Mouse (Mus musculus) CH12.LX (cell line): Measurements from ENCODE around the gene Htr6. TPM values are rescaled to one million over a fixed set of nuclear protein-coding genes. Genes with fewer than 3 reads are reported as not detected.

ENCODE experiments used
- DNase-seq: peaks from one replicate; pipeline ENCODE4 v3.0.0-alpha.2; 2013; ENCODE audit errors: extremely low read depth
- H3K27ac ChIP-seq: 2 replicates; pipeline ENCODE4 v1.5.1; 2012; ENCODE audit warnings: low read depth, mild to moderate bottlenecking, control low read depth, moderate library complexity; ENCODE audit not compliant: insufficient read depth
- H3K27me3 ChIP-seq: replicated peaks from 2 replicates; pipeline ENCODE3; 2012; ENCODE audit warnings: inconsistent platforms
- H3K36me3 ChIP-seq, 2 experiments: replicated peaks in 1 of 2; 2 replicates each; pipeline versions ENCODE3 to v1.6.1; 2012; ENCODE audit warnings: inconsistent platforms in 1 of 2, low read length in 1 of 2, mild to moderate bottlenecking in 1 of 2, mixed read lengths in 1 of 2, moderate library complexity in 1 of 2; ENCODE audit not compliant: control insufficient read depth in 1 of 2, insufficient read depth in 1 of 2
- H3K4me1 ChIP-seq, 2 experiments: 2 replicates each; pipeline ENCODE4 v1.6.1; 2012; ENCODE audit warnings: inconsistent platforms in 1 of 2, moderate library complexity in 1 of 2; ENCODE audit not compliant: insufficient read depth in 2 of 2, control insufficient read depth in 1 of 2
- H3K4me2 ChIP-seq: 2 replicates; pipeline ENCODE4 v1.6.1; 2012; ENCODE audit warnings: low read depth, mild to moderate bottlenecking, control low read depth; ENCODE audit not compliant: poor library complexity, insufficient read depth, severe bottlenecking
- H3K4me3 ChIP-seq, 3 experiments: fragments of 150-350 bp in 1 of 3; sonication (generic) in 1 of 3; replicated peaks in 1 of 3; 2 replicates each; pipeline versions ENCODE3 to v1.5.1; 2011 to 2012; ENCODE audit warnings: low read depth in 2 of 3, low read length in 2 of 3, mild to moderate bottlenecking in 2 of 3, moderate library complexity in 2 of 3, control low read depth in 1 of 3, improper control_type of control experiment in 1 of 3, inconsistent platforms in 1 of 3, mixed read lengths in 1 of 3; ENCODE audit not compliant: poor library complexity in 1 of 3
- H3K79me2 ChIP-seq: replicated peaks from 2 replicates; pipeline ENCODE4 v1.6.1; 2012; ENCODE audit warnings: mild to moderate bottlenecking, moderate library complexity; ENCODE audit not compliant: control insufficient read depth, poor library complexity, insufficient read depth, severe bottlenecking; ENCODE audit errors: extremely low read depth
- H3K9ac ChIP-seq: 2 replicates; pipeline ENCODE4 v1.6.1; 2012; ENCODE audit warnings: low read depth, mild to moderate bottlenecking, control low read depth, moderate library complexity; ENCODE audit not compliant: insufficient read depth
- H3K9me3 ChIP-seq: replicated peaks from 2 replicates; pipeline ENCODE3; 2012; ENCODE audit warnings: low read length, inconsistent platforms, mixed read lengths
- CHD1 ChIP-seq: IDR thresholded peaks from 2 replicates; pipeline ENCODE4 v1.6.1; 2012; ENCODE audit warnings: low read depth, low read length, improper control_type of control experiment, inconsistent platforms
- CHD2 ChIP-seq: IDR thresholded peaks from 2 replicates; pipeline ENCODE4 v1.6.1; 2011; ENCODE audit warnings: low read length, improper control_type of control experiment
- EP300 ChIP-seq: IDR thresholded peaks from 2 replicates; pipeline ENCODE4 v1.6.1; 2011; ENCODE audit warnings: low read length, improper control_type of control experiment
- ETS1 ChIP-seq: conservative IDR thresholded peaks from 2 replicates; pipeline ENCODE4 v1.6.1; 2012; ENCODE audit warnings: low read depth, mild to moderate bottlenecking, inconsistent platforms, low read length, improper control_type of control experiment, moderate library complexity
- GABPA ChIP-seq: IDR thresholded peaks from 2 replicates; pipeline ENCODE4 v1.6.1; 2012; ENCODE audit warnings: low read depth, low read length, improper control_type of control experiment, inconsistent platforms; ENCODE audit not compliant: insufficient replicate concordance
- HCFC1 ChIP-seq: IDR thresholded peaks from 2 replicates; pipeline ENCODE4 v1.6.1; 2012; ENCODE audit warnings: low read depth, mild to moderate bottlenecking, inconsistent platforms, low read length, improper control_type of control experiment
- IRF4 ChIP-seq: IDR thresholded peaks from 2 replicates; pipeline ENCODE4 v1.6.1; 2014; ENCODE audit warnings: low read depth, mild to moderate bottlenecking, inconsistent platforms, low read length, improper control_type of control experiment
- JUND ChIP-seq: conservative IDR thresholded peaks from 2 replicates; pipeline ENCODE4 v1.6.1; 2011; ENCODE audit warnings: low read depth, low read length, improper control_type of control experiment
- KAT2A ChIP-seq: IDR thresholded peaks from 2 replicates; pipeline ENCODE4 v1.6.1; 2012; ENCODE audit warnings: low read length, improper control_type of control experiment, inconsistent platforms; ENCODE audit not compliant: insufficient replicate concordance
- MAFK ChIP-seq: IDR thresholded peaks from 2 replicates; pipeline ENCODE4 v1.6.1; 2011; ENCODE audit warnings: low read length, improper control_type of control experiment; ENCODE audit not compliant: insufficient replicate concordance
- MAX ChIP-seq: IDR thresholded peaks from 2 replicates; pipeline ENCODE4 v1.6.1; 2011; ENCODE audit warnings: low read length, improper control_type of control experiment
- MEF2A ChIP-seq: IDR thresholded peaks from 2 replicates; pipeline ENCODE4 v1.6.1; 2014; ENCODE audit warnings: low read depth, mild to moderate bottlenecking, inconsistent platforms, low read length, improper control_type of control experiment, borderline replicate concordance
- MXI1 ChIP-seq: IDR thresholded peaks from 2 replicates; pipeline ENCODE4 v1.6.1; 2011; ENCODE audit warnings: mild to moderate bottlenecking, low read depth, low read length, improper control_type of control experiment
- MYC ChIP-seq: IDR thresholded peaks from 2 replicates; pipeline ENCODE4 v1.6.1; 2011; ENCODE audit warnings: low read depth, mild to moderate bottlenecking, improper control_type of control experiment, low read length
- POLR2AphosphoS2 ChIP-seq: IDR thresholded peaks from 2 replicates; pipeline ENCODE4 v1.6.1; 2011; ENCODE audit warnings: low read depth, low read length, improper control_type of control experiment
- RCOR1 ChIP-seq: conservative IDR thresholded peaks from 2 replicates; pipeline ENCODE4 v1.6.1; 2012; ENCODE audit warnings: low read depth, mild to moderate bottlenecking, inconsistent platforms, low read length, improper control_type of control experiment
- SIN3A ChIP-seq: IDR thresholded peaks from 2 replicates; pipeline ENCODE4 v1.6.1; 2012; ENCODE audit warnings: low read length, improper control_type of control experiment, inconsistent platforms
- ZC3H11A ChIP-seq: IDR thresholded peaks from 2 replicates; pipeline ENCODE4 v1.6.1; 2012; ENCODE audit warnings: low read depth, mild to moderate bottlenecking, inconsistent platforms, low read length, improper control_type of control experiment
- ZKSCAN1 ChIP-seq: IDR thresholded peaks from 2 replicates; pipeline ENCODE4 v1.6.1; 2012; ENCODE audit warnings: low read depth, inconsistent platforms, low read length, improper control_type of control experiment, borderline replicate concordance
- ZNF384 ChIP-seq: IDR thresholded peaks from 2 replicates; pipeline ENCODE4 v1.6.1; 2012; ENCODE audit warnings: low read depth, low read length, improper control_type of control experiment, inconsistent platforms
- dilution Hi-C: fragments of 300-500 bp; cut with MboI; formaldehyde crosslinking; loops from 2 replicates; pipeline ENCODE4 v1.14.3; 2020; ENCODE audit warnings: low sequenced_read_pairs; ENCODE audit not compliant: extremely low pct_unique_long_range_greater_than_20kb, extremely low pct_ligation_motif_present
- in situ Hi-C: fragments of 300-500 bp; cut with MboI; formaldehyde crosslinking; loops from 3 replicates; pipeline ENCODE4 v1.14.3; 2019; ENCODE audit warnings: low sequenced_read_pairs, low pct_ligation_motif_present, low pct_unique_long_range_greater_than_20kb, mixed read lengths
- polyA plus RNA-seq: library from polyadenylated mRNA; unstranded; fragments of >175 nt; gene quantifications from 2 replicates; pipeline ENCODE4 v1.2.1, GENCODE M21; 2012; ENCODE audit warnings: low read depth; ENCODE audit not compliant: insufficient read length
- total RNA-seq, 2 experiments: library from RNA; depleted of rRNA; stranded (reverse); fragments of 300-350 nt in 1 of 2; fragments of >200 nt in 1 of 2; gene quantifications; 2 replicates each; pipeline ENCODE4 v1.2.3; 2012 to 2014

Gene Htr6
- total and polyA plus RNA-seq, 3 experiments, result not detected

DNA sequence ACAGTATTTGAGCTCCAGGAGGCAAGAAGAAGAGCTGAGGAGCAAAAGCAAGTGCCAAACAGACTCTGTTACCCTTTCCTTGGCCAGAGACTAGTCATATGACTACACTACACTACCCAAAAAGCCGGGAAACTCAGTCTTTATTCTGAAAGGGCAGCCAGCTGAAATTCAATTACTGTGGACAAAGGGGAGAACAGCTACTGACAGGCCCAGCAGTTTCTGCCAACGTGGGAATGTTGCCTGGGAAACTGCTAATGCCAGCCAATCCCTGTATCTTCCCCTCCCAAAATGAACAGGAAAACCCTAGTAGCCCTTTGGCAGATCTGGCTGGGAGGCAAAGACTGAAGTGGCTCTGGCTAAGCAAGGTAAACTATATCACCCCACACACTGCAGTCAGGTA lies 51.0 kb downstream of the Htr6 start:
- peaks cover 28 to 63% of the 10 kb centered on the region in 2 experiments for H3K36me3 ChIP-seq
- in situ Hi-C loops (no loop called here), dilution Hi-C loops (no loop called here)
- TF ChIP-seq SIN3A (no peak), HCFC1 (no peak), IRF4 (no peak), MYC (no peak), ZKSCAN1 (no peak), JUND (no peak), POLR2AphosphoS2 (no peak), MEF2A (no peak), MAFK (no peak), MXI1 (no peak), MAX (no peak)
- H3K9ac ChIP-seq, result no peak overlapping the region
- no peak for DNase-seq
- H3K4me2 ChIP-seq, result no peak overlapping the region
- H3K4me3 ChIP-seq, result no peak overlapping the region
- no peaks in the 10 kb centered on the region for H3K9me3 ChIP-seq
- H3K27ac ChIP-seq, result no peak overlapping the region
- H3K79me2 ChIP-seq, result no peaks in the 10 kb centered on the region
- H3K27me3 ChIP-seq, result no peaks in the 10 kb centered on the region
- no peaks in the 10 kb centered on the region for H3K4me1 ChIP-seq

DNA sequence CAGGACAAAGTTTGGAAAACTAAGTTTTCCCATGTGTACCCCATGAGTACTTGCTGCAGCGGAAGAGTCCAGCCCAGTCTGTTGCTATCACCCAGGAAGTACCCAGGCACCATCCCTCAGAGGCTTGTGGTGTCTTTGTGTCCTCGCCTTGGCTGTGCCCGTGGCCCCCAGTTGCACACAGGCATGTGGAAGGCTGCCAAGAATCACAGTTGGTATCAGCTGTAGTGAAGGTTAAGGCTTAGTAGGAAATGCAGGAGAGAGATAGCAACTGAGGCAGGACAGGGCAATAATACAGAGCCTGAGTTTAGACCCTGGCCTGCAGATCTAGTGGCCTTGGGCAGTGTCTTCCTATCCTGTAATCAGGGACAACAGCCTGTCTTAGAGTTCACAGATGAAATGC lies 55.0 kb downstream of the Htr6 start:
- dilution Hi-C loops (no loop called here), in situ Hi-C loops (no loop called here)
- H3K27me3 ChIP-seq, result no peaks in the 10 kb centered on the region
- H3K4me3 ChIP-seq, result no peak overlapping the region
- no peak overlapping the region for H3K27ac ChIP-seq
- H3K4me2 ChIP-seq, result no peak overlapping the region
- H3K9ac ChIP-seq, result no peak overlapping the region
- TF ChIP-seq GABPA (no peak), ZC3H11A (no peak), EP300 (no peak), CHD1 (no peak), ETS1 (no peak), CHD2 (no peak), RCOR1 (no peak), KAT2A (no peak), MAX (no peak), ZNF384 (no peak), ZKSCAN1 (no peak), MAFK (no peak), HCFC1 (no peak)
- no peaks in the 10 kb centered on the region for H3K4me1 ChIP-seq
- DNase-seq, result no peak
- no peaks in the 10 kb centered on the region for H3K9me3 ChIP-seq
- no peaks in the 10 kb centered on the region for H3K79me2 ChIP-seq
- H3K36me3 ChIP-seq, result peaks cover 23 to 74% of the 10 kb centered on the region in 2 experiments
